ENCODE assay signal across 11 mouse cellular contexts in the genomic region with DNA sequence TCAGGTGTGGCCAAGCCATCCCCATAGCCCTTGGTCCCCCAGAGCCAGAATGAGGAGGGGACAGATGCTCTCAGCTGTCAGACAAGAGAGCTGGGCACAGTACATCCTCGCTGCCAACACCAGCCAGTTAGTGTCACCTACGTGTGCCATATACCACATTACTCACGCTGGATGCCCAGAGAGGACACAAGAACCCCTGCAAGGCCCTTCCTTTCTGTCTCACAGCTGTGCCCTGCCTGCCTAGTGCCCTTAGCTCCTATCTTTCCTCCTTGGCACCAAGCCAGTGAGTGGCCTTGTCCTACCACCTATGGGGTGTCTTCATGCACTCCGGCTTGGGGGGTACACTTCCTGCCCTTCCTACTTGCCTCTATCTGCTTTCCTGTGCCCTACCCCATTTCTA. TPM values are rescaled to one million over a fixed set of nuclear protein-coding genes. Genes with fewer than 3 reads are reported as not detected.
DNase-seq lines count a peak whose midpoint lies in the region; ATAC-seq lines count a peak whose summit lies in the region.
"Had no signal": no experiment of that assay in that cellular context is flagged by ENCODE, and none has a peak within 500 bp of the region (broad histone marks: within the 10 kb centered on the region; RNA-seq: fewer than 3 reads in every experiment).

No protein-coding gene starts in this region.

- WGBS in forebrain, embryonic 14.5 days: 59% methylated on average over 4 of the region's 4 CpGs
- WGBS in liver, embryonic 16.5 days (ENCODE audit: insufficient replicate concordance): 58% methylated on average over 4 of the region's 4 CpGs

- H3K36me3 ChIP-seq in forebrain, embryonic 14.5 days (ENCODE audit: control insufficient read depth, insufficient read depth, low read length): no peaks in the 10 kb centered on the region
- H3K36me3 ChIP-seq in liver, embryonic 16.5 days (ENCODE audit: control insufficient read depth, insufficient read depth): no peaks in the 10 kb centered on the region

- no peak overlapping the region; the same call in 1 of the 2 replicates for H3K4me2 ChIP-seq in forebrain, embryonic 14.5 days (ENCODE audit: low read length)
- peak overlapping the region; percentile 81 for H3K4me2 ChIP-seq in liver, embryonic 16.5 days (ENCODE audit: low read depth, low read length)

- no peak overlapping the region for H3K9ac ChIP-seq in forebrain, embryonic 14.5 days (ENCODE audit: low read length)
- H3K9ac ChIP-seq in liver, embryonic 16.5 days (ENCODE audit: low read depth, low read length): peak overlapping the region; percentile 64

- H3K4me3 ChIP-seq in forebrain, embryonic 14.5 days (ENCODE audit: low read depth, low read length): no peak overlapping the region
- H3K4me3 ChIP-seq in liver, embryonic 16.5 days (ENCODE audit: low read depth, low read length): no peak overlapping the region

- no peaks in the 10 kb centered on the region for H3K9me3 ChIP-seq in forebrain, embryonic 14.5 days (replicated peaks; ENCODE audit: control insufficient read depth, low read length)
- no peaks in the 10 kb centered on the region for H3K9me3 ChIP-seq in liver, embryonic 16.5 days (replicated peaks; ENCODE audit: control insufficient read depth, low read length)

- H3K27me3 ChIP-seq in forebrain, embryonic 14.5 days (replicated peaks; ENCODE audit: control insufficient read depth, insufficient read depth, low read length): no peaks in the 10 kb centered on the region
- peaks cover 31% of the 10 kb centered on the region for H3K27me3 ChIP-seq in liver, embryonic 16.5 days (ENCODE audit: control insufficient read depth, insufficient read depth, low read depth, low read length)

- ATAC-seq in forebrain, embryonic 14.5 days: no peak
- ATAC-seq in liver, embryonic 16.5 days (ENCODE audit: low read depth): no peak

- peak overlapping the region; percentile 45 for H3K27ac ChIP-seq in forebrain, embryonic 14.5 days (ENCODE audit: low read depth, low read length)
- H3K27ac ChIP-seq in liver, embryonic 16.5 days (ENCODE audit: low read length): no peak overlapping the region

- peaks cover 55% of the 10 kb centered on the region for H3K4me1 ChIP-seq in forebrain, embryonic 14.5 days (ENCODE audit: control insufficient read depth, insufficient read depth, low read length)
- peaks cover 35% of the 10 kb centered on the region for H3K4me1 ChIP-seq in liver, embryonic 16.5 days (ENCODE audit: control insufficient read depth, low read depth, low read length)

- DNase-seq in spleen, adult 12 weeks (ENCODE audit: low spot score): peak; percentile 27
- no peak for DNase-seq in spleen, adult 18-20 months
- DNase-seq in forebrain, embryonic 14.5 days (ENCODE audit: low spot score): peak; percentile 32
- peak; percentile 60 to 80 for DNase-seq in spleen, postnatal 4 days (ENCODE audit: low spot score in 2 of 2)
- DNase-seq in frontal cortex, postnatal 10 days (ENCODE audit: low spot score in 2 of 2): no peak
- no peak for DNase-seq in cerebellum, adult 9-10 months
- no peak for DNase-seq in gastrocnemius, postnatal 25 days
- DNase-seq: cerebellum, adult 11 months; lung, postnatal 36 days; thymus, postnatal 4 days had no signal

RNA-seq across cellular contexts. Expression of a gene that starts 24.9 kb away (rescaled TPM):
- 15.5 and 21.1 TPM in 2 replicates for polyA plus RNA-seq in forebrain, embryonic 14.5 days (2014; fragmentation: Nextera tagmentation; extraction: Ambion mirVana)
- 0.99 and 1.7 TPM in 2 replicates for polyA plus RNA-seq in liver, embryonic 16.5 days (2015; fragmentation: Nextera tagmentation; extraction: Ambion mirVana)
- under 1 TPM; 0.08 to 0.21 TPM for total RNA-seq in gastrocnemius, postnatal 25 days (2021)

Comparison
In these comparisons a context has a peak if more than half of its experiments do, and no peak if none do; other contexts are left out.
1. DNase-seq: peak in spleen, adult 12 weeks (single experiment), forebrain, embryonic 14.5 days (single experiment) and spleen, postnatal 4 days (2 of 2); none in spleen, adult 18-20 months (0 of 2), frontal cortex, postnatal 10 days (0 of 2), cerebellum, adult 9-10 months (single experiment) and gastrocnemius, postnatal 25 days (single experiment).